Mouse (Mus musculus) cerebellum, adult 11 months (tissue): ENCODE results near the gene Slc37a3.
"Not testable (repeated sequence)": the region's sequence is repeated elsewhere in the genome, so short reads cannot be mapped to it uniquely, and the experiment has no call there.

ENCODE experiments used
- DNase-seq: peaks from one replicate; pipeline ENCODE4 v3.0.0; 2022

Slc37a3 gene

GRCm38 (mm10) chr6:39378161-39378835, 823 bp upstream of the Slc37a3 start:
- DNase-seq, result not testable (repeated sequence)

- DNase-seq, result no peak
Observed at GRCm38 (mm10) chr6:39376775-39377174, 700 bp downstream of the Slc37a3 start.

- DNase-seq, result no peak
Observed at GRCm38 (mm10) chr6:39373301-39373955, 4.0 kb downstream of the Slc37a3 start.

- no peak for DNase-seq
Observed at GRCm38 (mm10) chr6:39372727-39373126, 4.7 kb downstream of the Slc37a3 start.

- DNase-seq, result no peak
Observed at GRCm38 (mm10) chr6:39372042-39372441, 5.4 kb downstream of the Slc37a3 start.

GRCm38 (mm10) chr6:39369631-39370030, 7.8 kb downstream of the Slc37a3 start:
- no peak for DNase-seq

GRCm38 (mm10) chr6:39362684-39363083, 14.8 kb downstream of the Slc37a3 start:
- DNase-seq, result no peak

- not testable (repeated sequence) for DNase-seq
Observed at GRCm38 (mm10) chr6:39359207-39359606, 18.3 kb downstream of the Slc37a3 start.

- DNase-seq, result no peak
Observed at GRCm38 (mm10) chr6:39348946-39349345, 28.5 kb downstream of the Slc37a3 start.

GRCm38 (mm10) chr6:39347880-39348814, 29.3 kb downstream of the Slc37a3 start:
- DNase-seq, result no peak

GRCm38 (mm10) chr6:39346991-39347501, 30.4 kb downstream of the Slc37a3 start:
- DNase-seq, result no peak

GRCm38 (mm10) chr6:39345430-39345829, 32.0 kb downstream of the Slc37a3 start:
- DNase-seq, result no peak

GRCm38 (mm10) chr6:39344020-39344419, 33.5 kb downstream of the Slc37a3 start:
- DNase-seq, result peak; percentile 81

- no peak for DNase-seq
Observed at GRCm38 (mm10) chr6:39341798-39342197, 35.7 kb downstream of the Slc37a3 start.

- DNase-seq, result no peak
Observed at GRCm38 (mm10) chr6:39338359-39338758, 39.1 kb downstream of the Slc37a3 start.

- no peak for DNase-seq
Observed at GRCm38 (mm10) chr6:39334873-39335272, 42.6 kb downstream of the Slc37a3 start.

GRCm38 (mm10) chr6:39334224-39334623, 43.3 kb downstream of the Slc37a3 start:
- no peak for DNase-seq

- DNase-seq, result no peak
Observed at GRCm38 (mm10) chr6:39331998-39332700, 45.3 kb downstream of the Slc37a3 start.

GRCm38 (mm10) chr6:39330981-39331380, 46.5 kb downstream of the Slc37a3 start:
- DNase-seq, result peak; percentile 55

- peak; percentile 39 for DNase-seq
Observed at GRCm38 (mm10) chr6:39320286-39320685, 57.2 kb downstream of the Slc37a3 start.

- DNase-seq, result peak; percentile 78
Observed at GRCm38 (mm10) chr6:39319061-39319761, 58.3 kb downstream of the Slc37a3 start.

- no peak for DNase-seq
Observed at GRCm38 (mm10) chr6:39318631-39319010, 58.9 kb downstream of the Slc37a3 start.
